Mouse (Mus musculus): ENCODE results near the gene Zfp408.

DNA sequence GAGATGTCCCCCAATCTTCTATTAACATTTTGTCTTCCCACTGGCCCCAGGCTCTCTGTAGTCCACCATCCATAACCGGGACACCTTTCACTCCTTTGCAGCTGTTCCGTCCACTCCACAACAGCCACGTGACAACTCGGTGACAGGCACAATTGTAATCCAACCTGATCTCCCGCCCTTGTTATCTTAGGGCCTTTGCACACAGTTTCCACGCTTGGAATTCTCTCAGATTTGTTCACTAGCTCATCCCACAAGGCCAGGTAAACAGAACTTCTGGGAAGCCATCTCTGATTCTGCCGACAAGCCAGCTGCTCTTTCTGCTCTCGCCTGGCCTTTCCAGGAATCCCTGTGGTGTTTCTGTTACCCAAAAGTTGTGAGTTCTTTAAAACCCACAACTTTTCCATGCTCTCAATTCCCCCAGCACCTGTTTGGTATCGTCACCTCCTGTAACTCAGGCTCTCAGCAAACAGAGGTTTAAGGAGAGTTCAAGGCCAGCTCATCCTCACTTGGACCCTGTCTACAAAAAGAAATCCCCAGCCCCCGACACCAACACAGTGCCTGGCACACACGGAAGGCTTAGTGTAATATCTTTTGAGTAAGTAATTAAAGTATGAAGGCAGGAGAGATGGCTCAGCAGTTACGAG is 16.1 kb downstream of the Zfp408 start:
- TF ChIP-seq CTCF (IDR thresholded peaks at IDR 0.05; ENCODE audit: low read depth) = no peak
- no peak for TF ChIP-seq EP300 (IDR thresholded peaks at IDR 0.05; ENCODE audit: low read depth)
